In the genomic region with DNA sequence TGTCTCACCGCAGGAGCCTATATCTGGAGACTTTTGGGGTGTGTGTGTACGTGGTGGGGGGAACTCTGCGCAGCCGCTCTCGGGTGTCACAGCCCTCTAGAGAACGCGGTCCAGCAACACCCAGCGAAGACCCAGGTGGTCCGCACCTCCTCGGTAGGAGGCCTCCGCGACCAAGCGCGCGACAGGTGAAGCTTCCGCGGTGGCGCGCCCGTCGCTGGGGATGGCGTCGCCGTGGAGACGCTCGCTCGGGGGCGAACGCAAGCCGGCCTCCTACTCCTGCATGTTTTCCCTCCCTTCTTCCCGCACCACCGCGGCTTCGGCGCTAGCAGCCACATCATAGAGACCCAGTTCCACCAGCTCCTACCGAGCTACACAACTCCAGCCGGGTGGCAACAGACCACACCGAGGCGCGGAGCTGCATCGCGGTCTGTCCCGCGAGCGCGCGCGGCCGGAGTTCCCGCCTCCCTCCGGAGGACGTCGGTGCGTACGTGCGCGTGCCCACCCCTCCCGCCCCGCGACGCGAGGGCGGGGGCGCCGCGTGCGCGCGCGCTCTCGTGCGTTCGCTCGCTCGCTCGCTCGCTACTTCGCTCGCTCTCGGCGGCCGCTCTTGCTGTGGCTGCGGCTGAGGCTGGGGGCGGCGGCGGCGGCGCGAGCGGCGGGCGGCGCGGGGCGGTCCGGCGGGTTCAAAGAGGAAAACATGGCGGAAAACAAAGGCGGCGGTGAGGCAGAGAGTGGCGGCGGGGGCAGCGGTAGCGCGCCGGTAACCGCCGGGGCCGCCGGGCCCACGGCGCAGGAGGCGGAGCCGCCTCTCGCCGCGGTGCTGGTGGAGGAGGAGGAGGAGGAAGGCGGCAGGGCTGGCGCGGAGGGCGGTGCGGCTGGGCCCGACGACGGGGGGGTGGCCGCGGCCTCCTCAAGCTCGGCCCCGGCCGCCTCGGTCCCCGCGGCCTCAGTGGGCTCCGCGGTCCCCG, we compare ENCODE assay signal across 7 mouse cellular contexts. TPM values are rescaled to one million over a fixed set of nuclear protein-coding genes. Genes with fewer than 3 reads are reported as not detected.
A peak's percentile ranks its signal among the peaks of the same experiment; 100 is the strongest.
DNase-seq lines count a peak whose midpoint lies in the region; ATAC-seq lines count a peak whose summit lies in the region.

A gene (plus strand): TSS at position 112 of the 968 bp plus-strand sequence.

- peak within 1 kb of the TSS; percentile 77 for H3K4me2 ChIP-seq in intestine, embryonic 15.5 days (replicated peaks)

- peak within 1 kb of the TSS; percentile 98 for H3K4me3 ChIP-seq in intestine, embryonic 15.5 days (replicated peaks)
- H3K4me3 ChIP-seq in midbrain, embryonic 10.5 days = peak within 1 kb of the TSS; percentile 100

- H3K27ac ChIP-seq in intestine, embryonic 15.5 days = peak within 1 kb of the TSS; percentile 97
- H3K27ac ChIP-seq in midbrain, embryonic 10.5 days (replicated peaks) = peak within 1 kb of the TSS; percentile 99

- H3K4me1 ChIP-seq in intestine, embryonic 15.5 days (replicated peaks) = peaks cover 6% of the 10 kb centered on the region
- H3K4me1 ChIP-seq in midbrain, embryonic 10.5 days = peaks cover 20% of the 10 kb centered on the region

- H3K9me3 ChIP-seq in intestine, embryonic 15.5 days = no peaks in the 10 kb centered on the region
- no peaks in the 10 kb centered on the region; the same call in 1 of the 2 replicates for H3K9me3 ChIP-seq in midbrain, embryonic 10.5 days (replicated peaks)

- no peaks in the 10 kb centered on the region for H3K27me3 ChIP-seq in intestine, embryonic 15.5 days (replicated peaks)
- no peaks in the 10 kb centered on the region for H3K27me3 ChIP-seq in midbrain, embryonic 10.5 days (ENCODE audit: low read depth, poor library complexity, severe bottlenecking)

- 0% methylated on average over 102 of the region's 136 CpGs for WGBS in intestine, embryonic 15.5 days
- WGBS in midbrain, embryonic 10.5 days = under 1% methylated on average over 136 of the region's 136 CpGs

- ATAC-seq in intestine, embryonic 15.5 days = peak; percentile 92

- DNase-seq in adrenal gland, adult 18-20 months (ENCODE audit: low spot score in 2 of 2) = peak; percentile 86 to 87
- peak; percentile 98 for DNase-seq in embryo, embryonic 11 days
- peak; percentile 83 to 90 for DNase-seq in gastrocnemius, postnatal 36 days
- peak; percentile 90 to 91 for DNase-seq in left cerebral cortex, postnatal 25 days (ENCODE audit: low spot score in 2 of 2)
- DNase-seq in midbrain, embryonic 10.5 days (ENCODE audit: low spot score) = peak; percentile 90
- peak; percentile 92 for DNase-seq in right cerebral cortex, postnatal 4 days

- peak within 1 kb of the TSS; percentile 96 for H3K9ac ChIP-seq in intestine, embryonic 15.5 days

- H3K36me3 ChIP-seq in intestine, embryonic 15.5 days = 0 out of 2 replicates have a peak, but pooled peaks cover 5% of the 10 kb centered on the region
- peaks cover 28% of the 10 kb centered on the region for H3K36me3 ChIP-seq in midbrain, embryonic 10.5 days

- intact Hi-C loops in gastrocnemius, postnatal 36 days (cut with DNase I) = no loop called here
- intact Hi-C loops in left cerebral cortex, postnatal 25 days (cut with DNase I) = loop anchor here (5.0 to 10.0 kb wide), 2 partner anchors 107 to 285 kb away; a partner anchor contains a TSS

RNA-seq across cellular contexts. Expression of the gene that starts here (rescaled TPM):
- 10 to 100 TPM; 28.5 to 36.8 TPM for total RNA-seq in adrenal gland, adult 18-20 months (2021)
- 1 to 10 TPM; 9.1 to 9.7 TPM for total RNA-seq in gastrocnemius, postnatal 36 days (2021)
- polyA plus RNA-seq in intestine, embryonic 15.5 days (2015; fragmentation: Nextera tagmentation; extraction: Ambion mirVana) = 17.1 and 18.1 TPM in 2 replicates
- total RNA-seq in left cerebral cortex, postnatal 25 days (2021) = 10 to 100 TPM; 55.8 to 58.9 TPM
- 29.3 and 31.1 TPM in 2 replicates for polyA plus RNA-seq in midbrain, embryonic 10.5 days (2016; fragmentation: Nextera tagmentation; extraction: Ambion mirVana)

Comparison
In these comparisons a context has a peak if more than half of its experiments do, and no peak if none do; other contexts are left out.
1. Peak in every context shown above with its lines: DNase-seq, ATAC-seq, H3K4me3 ChIP-seq and H3K27ac ChIP-seq.